Mouse (Mus musculus) E14TG2a.4 (cell line): Measurements from ENCODE around the gene Metap2.

Experiments
- H3K27me3 ChIP-seq: 2 replicates; pipeline ENCODE4 v1.6.1; 2014; ENCODE audit warnings: low read length, control low read depth; ENCODE audit not compliant: insufficient read depth
- H3K36me3 ChIP-seq: 2 replicates; pipeline ENCODE4 v1.6.1; 2014; ENCODE audit warnings: low read length, control low read depth; ENCODE audit not compliant: insufficient read depth
- H3K4me1 ChIP-seq: replicated peaks from 2 replicates; pipeline ENCODE4 v1.6.1; 2014; ENCODE audit warnings: low read depth, low read length, control low read depth
- H3K4me3 ChIP-seq: replicated peaks from 2 replicates; pipeline ENCODE4 v1.5.1; 2014; ENCODE audit warnings: mild to moderate bottlenecking, low read length
- H3K9me3 ChIP-seq: 2 replicates; pipeline ENCODE4 v1.6.1; 2014; ENCODE audit warnings: low read length, control low read depth
- CTCF ChIP-seq: conservative IDR thresholded peaks from 2 replicates; pipeline ENCODE4 v1.5.1; 2014; ENCODE audit warnings: low read length
- NANOG ChIP-seq: IDR thresholded peaks from 2 replicates; pipeline ENCODE4 v1.6.1; 2014; ENCODE audit warnings: borderline replicate concordance, low read length, mixed read lengths
- POU5F1 ChIP-seq: IDR thresholded peaks from 2 replicates; pipeline ENCODE4 v1.6.1; 2014; ENCODE audit warnings: low read length, borderline replicate concordance

Metap2 gene

GRCm38 (mm10) chr10:93915531-93916275 lies 18.8 kb upstream of the Metap2 start:
- TF ChIP-seq CTCF (no peak), POU5F1 (no peak), NANOG (no peak)
- peaks cover 19% of the 10 kb centered on the region for H3K27me3 ChIP-seq
- H3K36me3 ChIP-seq = no peaks in the 10 kb centered on the region
- H3K4me3 ChIP-seq = no peak overlapping the region
- no peaks in the 10 kb centered on the region for H3K9me3 ChIP-seq
- peaks cover 8% of the 10 kb centered on the region for H3K4me1 ChIP-seq

DNA sequence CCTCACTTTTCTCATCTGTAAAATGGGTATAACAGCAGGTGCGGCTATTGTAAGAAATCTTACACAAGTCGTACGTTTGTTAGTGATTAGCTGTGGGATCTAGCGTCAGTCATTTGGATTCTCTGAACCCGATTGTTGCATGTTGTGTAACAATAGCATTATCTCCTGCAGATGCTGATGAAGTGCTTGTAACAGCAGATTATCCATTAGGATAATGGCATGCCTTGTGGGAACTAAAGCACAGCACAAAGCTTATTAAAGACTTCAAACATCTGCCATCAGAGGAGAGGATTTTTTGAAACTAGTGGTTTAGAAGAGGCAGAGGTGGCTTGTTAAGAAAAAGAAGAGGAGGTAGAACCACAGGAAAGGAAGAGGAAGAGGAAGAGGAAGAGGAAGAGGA lies 16.6 kb upstream of the Metap2 start:
- H3K36me3 ChIP-seq = no peaks in the 10 kb centered on the region
- H3K27me3 ChIP-seq = peaks cover 9% of the 10 kb centered on the region
- TF ChIP-seq POU5F1 (no peak), CTCF (no peak), NANOG (no peak)
- no peak overlapping the region for H3K4me3 ChIP-seq
- H3K9me3 ChIP-seq = no peaks in the 10 kb centered on the region
- H3K4me1 ChIP-seq = peaks cover 8% of the 10 kb centered on the region

- no peaks in the 10 kb centered on the region for H3K9me3 ChIP-seq
- H3K4me1 ChIP-seq = peaks cover 11% of the 10 kb centered on the region
- no peak overlapping the region for H3K4me3 ChIP-seq
- H3K27me3 ChIP-seq = peaks cover 9% of the 10 kb centered on the region
- no peaks in the 10 kb centered on the region for H3K36me3 ChIP-seq
- TF ChIP-seq NANOG (no peak), POU5F1 (no peak), CTCF (no peak)
Observed at GRCm38 (mm10) chr10:93912917-93913316, 16.0 kb upstream of the Metap2 start.

DNA sequence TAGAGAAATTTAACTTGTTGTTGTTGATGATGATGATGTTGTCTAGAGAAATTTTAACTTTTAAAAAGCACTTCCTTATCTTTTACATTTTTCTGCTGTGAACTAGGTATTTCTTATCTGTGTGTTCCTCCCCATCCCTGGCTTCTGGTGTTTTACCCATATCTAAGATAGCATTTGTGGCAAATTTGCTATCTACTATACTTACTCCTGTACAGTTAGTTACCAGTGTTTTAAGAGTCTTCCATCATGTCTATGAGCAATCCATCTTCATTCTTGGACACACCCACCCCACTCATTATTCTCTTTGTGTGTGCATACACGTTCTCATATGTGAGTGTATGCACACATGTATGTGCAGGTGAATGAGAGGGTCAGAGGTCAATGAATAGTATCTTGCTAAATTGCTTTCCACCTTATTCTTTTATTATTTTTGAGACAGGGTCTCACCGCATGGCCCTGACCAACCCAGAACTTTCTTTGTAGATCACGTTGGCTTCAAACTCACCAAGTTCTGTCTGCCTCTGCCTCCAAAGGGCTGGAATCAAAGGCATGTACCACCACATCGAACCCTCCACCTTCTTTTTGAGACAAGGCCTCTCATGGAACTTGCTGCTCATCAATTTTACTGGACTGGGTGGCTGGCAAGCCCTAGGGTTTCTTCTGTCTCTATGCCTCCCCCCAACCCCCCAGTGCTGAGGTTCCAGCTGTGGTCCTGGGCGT lies 15.4 kb upstream of the Metap2 start:
- Histone ChIP-seq H3K27me3 (peaks cover 9% of the 10 kb centered on the region), H3K4me1 (peaks cover 16% of the 10 kb centered on the region), H3K36me3 (no peaks in the 10 kb centered on the region), H3K4me3 (no peak overlapping the region), H3K9me3 (no peaks in the 10 kb centered on the region)
- TF ChIP-seq POU5F1 = no peak
- TF ChIP-seq CTCF = no peak
- TF ChIP-seq NANOG = no peak

- Histone ChIP-seq H3K4me3 (no peak overlapping the region), H3K4me1 (peaks cover 24% of the 10 kb centered on the region), H3K9me3 (no peaks in the 10 kb centered on the region), H3K27me3 (peaks cover 9% of the 10 kb centered on the region), H3K36me3 (no peaks in the 10 kb centered on the region)
- TF ChIP-seq POU5F1 = no peak
- TF ChIP-seq CTCF = no peak
- no peak for TF ChIP-seq NANOG
Observed at GRCm38 (mm10) chr10:93911326-93911725, 14.4 kb upstream of the Metap2 start.

GRCm38 (mm10) chr10:93909811-93910446 lies 13.0 kb upstream of the Metap2 start:
- H3K9me3 ChIP-seq = no peaks in the 10 kb centered on the region
- peaks cover 9% of the 10 kb centered on the region for H3K27me3 ChIP-seq
- peaks cover 17% of the 10 kb centered on the region for H3K4me1 ChIP-seq
- TF ChIP-seq POU5F1 = no peak
- no peak for TF ChIP-seq NANOG
- no peak for TF ChIP-seq CTCF
- no peaks in the 10 kb centered on the region for H3K36me3 ChIP-seq
- no peak overlapping the region for H3K4me3 ChIP-seq

GRCm38 (mm10) chr10:93909015-93909414 lies 12.1 kb upstream of the Metap2 start:
- TF ChIP-seq NANOG = no peak
- TF ChIP-seq CTCF = no peak
- no peak for TF ChIP-seq POU5F1
- Histone ChIP-seq H3K4me3 (no peak overlapping the region), H3K27me3 (peaks cover 4% of the 10 kb centered on the region), H3K36me3 (no peaks in the 10 kb centered on the region), H3K9me3 (no peaks in the 10 kb centered on the region), H3K4me1 (peaks cover 17% of the 10 kb centered on the region)

DNA sequence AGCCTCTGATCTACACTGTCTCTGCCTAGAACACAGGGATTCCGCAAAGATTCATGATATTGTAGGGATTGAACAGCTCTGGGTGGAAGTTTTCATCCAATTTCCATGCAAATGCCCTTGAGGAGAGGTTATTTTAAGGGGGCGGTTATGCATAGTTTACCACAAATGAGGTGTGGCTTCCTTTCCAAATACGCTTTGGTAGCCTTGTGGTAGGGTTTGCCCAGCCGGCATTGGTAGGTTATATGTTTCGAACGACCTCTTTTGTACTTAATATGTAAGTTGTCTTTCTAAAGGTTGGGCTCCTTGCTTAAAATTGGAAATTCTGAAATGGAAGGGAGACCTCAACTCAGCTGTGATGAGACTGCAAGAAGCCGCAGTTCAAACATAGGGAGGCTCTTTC lies 11.6 kb upstream of the Metap2 start:
- TF ChIP-seq POU5F1 (no peak), NANOG (no peak), CTCF (no peak)
- H3K27me3 ChIP-seq = peaks cover 4% of the 10 kb centered on the region

More for the DNA sequence above, 11.6 kb upstream of the Metap2 start:
- Histone ChIP-seq H3K9me3 (no peaks in the 10 kb centered on the region), H3K4me3 (no peak overlapping the region), H3K36me3 (no peaks in the 10 kb centered on the region), H3K4me1 (peaks cover 17% of the 10 kb centered on the region)
